Mouse (Mus musculus) ES-E14 (cell line): ENCODE measurements around the gene Ing3.

ENCODE experiments used
- CHD2 ChIP-seq: IDR thresholded peaks from 2 replicates; pipeline ENCODE4 v1.6.1; 2014; ENCODE audit warnings: mild to moderate bottlenecking, low read depth, low read length, inconsistent platforms
- HCFC1 ChIP-seq: IDR thresholded peaks from 2 replicates; pipeline ENCODE4 v1.6.1; 2012; ENCODE audit warnings: low read length, inconsistent platforms, borderline replicate concordance; ENCODE audit not compliant: insufficient read depth
- MAFK ChIP-seq: IDR thresholded peaks from 2 replicates; pipeline ENCODE4 v1.6.1; 2014; ENCODE audit warnings: mild to moderate bottlenecking, low read depth, low read length, inconsistent platforms; ENCODE audit not compliant: insufficient read depth
- ZC3H11A ChIP-seq: IDR thresholded peaks from 2 replicates; pipeline ENCODE4 v1.6.1; 2012; ENCODE audit warnings: low read depth, mild to moderate bottlenecking, inconsistent platforms, low read length, borderline replicate concordance
- ZNF384 ChIP-seq: IDR thresholded peaks from 2 replicates; pipeline ENCODE4 v1.6.1; 2012; ENCODE audit warnings: low read depth, low read length, inconsistent platforms

DNA sequence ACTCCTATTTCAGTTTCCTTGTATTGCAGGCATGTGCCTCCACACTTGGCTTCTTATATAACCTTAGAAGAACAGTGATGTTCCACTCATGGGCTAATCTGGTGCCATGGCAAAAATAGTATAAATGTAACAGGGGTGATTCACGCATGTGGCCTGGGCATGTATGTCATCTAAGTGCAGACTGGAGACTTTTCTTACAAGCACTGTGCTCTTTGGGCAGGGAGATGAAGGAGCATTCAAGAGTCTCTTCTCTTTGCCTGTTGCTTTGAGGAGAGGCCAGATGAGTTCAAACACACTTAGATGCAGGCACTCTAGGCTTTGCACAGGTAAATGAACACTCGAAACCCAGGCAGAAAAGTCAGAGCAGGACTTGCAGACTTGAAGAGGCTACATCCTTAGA is 74.8 kb downstream of the Ing3 start:
- no peak for TF ChIP-seq MAFK
- TF ChIP-seq CHD2: no peak
- no peak for TF ChIP-seq ZNF384
- no peak for TF ChIP-seq HCFC1
- no peak for TF ChIP-seq ZC3H11A
